Mouse (Mus musculus): ENCODE measurements around the gene Cacna1e.

DNA sequence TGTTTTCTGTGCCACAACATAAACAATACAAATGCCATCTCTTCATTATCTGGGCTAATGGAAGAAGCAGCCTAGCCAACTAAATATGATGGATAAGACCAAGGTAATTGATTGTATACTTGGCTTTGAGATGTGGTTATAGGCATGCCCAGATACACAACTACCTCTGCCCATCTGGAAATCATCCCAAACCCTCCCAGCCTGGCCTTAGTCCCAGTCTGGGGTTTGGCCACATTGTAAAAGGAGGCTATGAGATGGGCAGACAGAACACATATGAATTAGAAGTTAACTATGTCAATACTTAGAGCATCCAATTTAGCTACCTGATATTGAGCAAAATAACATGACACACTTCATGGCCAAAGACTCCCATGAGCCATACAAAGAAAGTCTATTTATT lies 220.6 kb downstream of the Cacna1e start:
- no peak for TF ChIP-seq CTCF (IDR thresholded peaks at IDR 0.05)
- TF ChIP-seq EP300 (IDR thresholded peaks at IDR 0.05) = no peak

All from lung, postnatal 0 days (tissue).